Mouse (Mus musculus): ENCODE measurements around the gene Pole.

Pole gene

GRCm38 (mm10) chr5:110285770-110286445 is at the start of gene Pole, which contains the start of gene Pxmp2:
Gene Pole, plus strand, starts transcription at chr5:110286306.
Gene Pxmp2, minus strand, starts transcription at chr5:110286186.
- DNase-seq, result peak; percentile 94 to 96

GRCm38 (mm10) chr5:110244091-110244490 is 42.0 kb upstream of the Pole start:
- DNase-seq, result no peak

- no peak for DNase-seq
Observed at GRCm38 (mm10) chr5:110266941-110267340, 19.2 kb upstream of the Pole start.

GRCm38 (mm10) chr5:110269141-110270101 is 16.7 kb upstream of the Pole start, which contains the start of gene Pgam5:
Gene Pgam5, minus strand, starts transcription at chr5:110269913.
- DNase-seq, result peak; percentile 91 to 96

- no peak for DNase-seq
Observed at GRCm38 (mm10) chr5:110270242-110270641, 15.9 kb upstream of the Pole start.

GRCm38 (mm10) chr5:110274147-110274546 is 12.0 kb upstream of the Pole start:
- no peak for DNase-seq

GRCm38 (mm10) chr5:110274846-110275245 is 11.3 kb upstream of the Pole start:
- no peak for DNase-seq

GRCm38 (mm10) chr5:110276391-110276790 is 9.7 kb upstream of the Pole start:
- DNase-seq, result no peak

GRCm38 (mm10) chr5:110276910-110277309 is 9.2 kb upstream of the Pole start:
- no peak for DNase-seq

- no peak for DNase-seq
Observed at GRCm38 (mm10) chr5:110281984-110282383, 4.1 kb upstream of the Pole start.

- DNase-seq, result peak; percentile 67 to 88
Observed at GRCm38 (mm10) chr5:110284536-110284935, 1.6 kb upstream of the Pole start.

- DNase-seq, result peak; percentile 42 to 46
Observed at GRCm38 (mm10) chr5:110285156-110285555, 950 bp upstream of the Pole start.

- peak in 1 of 2 experiments; percentile 2 for DNase-seq
Observed at GRCm38 (mm10) chr5:110286446-110287083, 459 bp downstream of the Pole start.

- no peak for DNase-seq
Observed at GRCm38 (mm10) chr5:110287084-110287475, 974 bp downstream of the Pole start.

GRCm38 (mm10) chr5:110291649-110292048 is 5.5 kb downstream of the Pole start:
- no peak for DNase-seq

- DNase-seq, result no peak
Observed at GRCm38 (mm10) chr5:110296637-110297036, 10.5 kb downstream of the Pole start.

GRCm38 (mm10) chr5:110300591-110300990 is 14.5 kb downstream of the Pole start:
- DNase-seq, result no peak

GRCm38 (mm10) chr5:110308861-110309260 is 22.8 kb downstream of the Pole start:
- DNase-seq, result no peak

- DNase-seq, result no peak
Observed at GRCm38 (mm10) chr5:110313127-110313526, 27.0 kb downstream of the Pole start.

- DNase-seq, result peak; percentile 34 to 49
Observed at GRCm38 (mm10) chr5:110330508-110330907, 44.4 kb downstream of the Pole start.

GRCm38 (mm10) chr5:110338792-110339191 is 52.7 kb downstream of the Pole start:
- DNase-seq, result peak in 1 of 2 experiments; percentile 11

- peak; percentile 58 to 81 for DNase-seq
Observed at GRCm38 (mm10) chr5:110342648-110343284, 56.7 kb downstream of the Pole start, which contains the start of gene P2rx2. Gene P2rx2, minus strand, starts transcription at chr5:110343212.
